Mouse (Mus musculus) C2C12 (cell line): ENCODE measurements at regions not wholly inside any gene's neighbourhood (a gene's known extent, or its start where the extent isn't known, plus 50 kb on each side); places are given as distances from the start of the nearest gene placed in this dataset.

Experiments used
- CEBPB ChIP-seq: IDR thresholded peaks from one replicate; pipeline ENCODE4 v1.6.1; 2011; ENCODE audit warnings: low read depth, mild to moderate bottlenecking, control low read depth, moderate library complexity
- CTCF ChIP-seq: IDR thresholded peaks from one replicate; pipeline ENCODE4 v1.5.1; 2011; ENCODE audit not compliant: control insufficient read depth, insufficient read depth, insufficient read length
- MAX ChIP-seq: IDR thresholded peaks from one replicate; pipeline ENCODE4 v1.6.1; 2011; ENCODE audit warnings: mild to moderate bottlenecking, control low read depth
- MYOD1 ChIP-seq: IDR thresholded peaks from one replicate; pipeline ENCODE4 v1.6.1; 2011; ENCODE audit warnings: low read depth; ENCODE audit not compliant: control insufficient read depth, insufficient read length
- USF1 ChIP-seq: IDR thresholded peaks from one replicate; pipeline ENCODE4 v1.6.1; 2011; ENCODE audit warnings: low read depth, mild to moderate bottlenecking, control low read depth, moderate library complexity

- no peak for TF ChIP-seq MAX
- no peak for TF ChIP-seq CTCF
- no peak for TF ChIP-seq CEBPB
- TF ChIP-seq MYOD1 = no peak
- TF ChIP-seq USF1 = no peak
Measured at GRCm38 (mm10) chr13:107367639-107368038, 345.7 kb upstream of the Kif2a start.
